Mouse (Mus musculus): ENCODE results near the gene 4930562C15Rik. TPM values are rescaled to one million over a fixed set of nuclear protein-coding genes. Genes with fewer than 3 reads are reported as not detected.

The 4930562C15Rik gene
- polyA plus RNA-seq, 1 experiment from 2014 or later, result 0.26 TPM

GRCm38 (mm10) chr16:4831650-4832419, 3.4 kb upstream of the 4930562C15Rik start:
- Histone ChIP-seq H3K4me1 (replicated peaks) (no peaks in the 10 kb centered on the region), H3K4me2 (no peak overlapping the region)
- no peak for ATAC-seq (replicated peaks; ENCODE audit: insufficient number of reproducible peaks, insufficient read depth, low FRiP score, low read depth)

DNA sequence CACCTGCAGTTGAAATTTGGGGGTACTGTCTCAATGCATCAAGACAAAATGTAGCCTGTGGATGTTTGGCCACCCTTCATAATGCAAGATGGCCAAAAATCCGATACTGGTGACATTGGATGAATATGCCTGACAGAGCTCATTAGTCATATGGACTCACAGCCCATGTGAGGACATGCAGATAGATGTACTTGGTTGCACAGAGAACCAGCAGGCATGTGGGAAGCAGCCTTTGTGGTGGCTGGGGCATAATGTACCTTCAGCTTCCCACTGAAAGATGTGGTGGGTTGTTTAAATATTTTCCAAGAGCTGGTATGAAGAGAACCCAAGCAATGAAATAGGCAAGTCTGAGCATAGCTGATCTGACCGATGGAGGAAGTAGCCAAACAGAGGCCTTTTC, 1.4 kb upstream of the 4930562C15Rik start:
- Histone ChIP-seq H3K27ac (no peak overlapping the region), H3K27me3 (0 out of 2 replicates have a peak, but pooled peaks cover 5% of the 10 kb centered on the region), H3K4me1 (replicated peaks) (no peaks in the 10 kb centered on the region), H3K9ac (no peak overlapping the region), H3K36me3 (no peaks in the 10 kb centered on the region), H3K4me2 (no peak overlapping the region), H3K4me3 (no peak overlapping the region), H3K9me3 (replicated peaks) (no peaks in the 10 kb centered on the region)
- 65% methylated on average over 2 of the region's 2 CpGs for WGBS
- ATAC-seq (replicated peaks; ENCODE audit: insufficient number of reproducible peaks, insufficient read depth, low FRiP score, low read depth), result no peak

More at GRCm38 (mm10) chr16:4831650-4832419, 3.4 kb upstream of the 4930562C15Rik start:
- Histone ChIP-seq H3K36me3 (no peaks in the 10 kb centered on the region), H3K27ac (no peak overlapping the region), H3K9ac (no peak overlapping the region), H3K27me3 (0 out of 2 replicates have a peak, but pooled peaks cover 5% of the 10 kb centered on the region), H3K9me3 (replicated peaks) (no peaks in the 10 kb centered on the region), H3K4me3 (no peak overlapping the region)
- WGBS, result 56% methylated on average over 15 of the region's 15 CpGs

DNA sequence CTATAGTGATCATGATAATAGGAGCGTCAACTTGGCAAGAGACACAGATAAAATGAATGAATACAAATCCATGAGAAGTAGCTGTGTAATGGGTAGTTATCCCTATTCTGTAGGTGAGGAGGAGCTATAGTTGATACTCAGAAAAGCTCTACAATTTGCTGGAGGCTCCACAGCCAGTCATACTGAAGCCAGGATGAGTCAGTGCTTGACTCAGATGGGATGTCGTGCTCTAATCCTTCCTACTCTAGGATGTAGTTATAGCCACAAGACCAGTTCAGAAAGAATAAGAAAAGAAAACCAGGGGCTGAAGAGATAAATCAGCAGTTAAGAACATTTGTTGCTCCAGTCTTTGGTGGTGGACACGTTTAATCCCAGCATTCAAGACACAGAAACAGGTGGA, 2.4 kb downstream of the 4930562C15Rik start:
- no peak for ATAC-seq (replicated peaks; ENCODE audit: insufficient number of reproducible peaks, insufficient read depth, low FRiP score, low read depth)
- no peaks in the 10 kb centered on the region for H3K4me1 ChIP-seq (replicated peaks)
- no peaks in the 10 kb centered on the region for H3K36me3 ChIP-seq
- H3K4me3 ChIP-seq, result no peak overlapping the region
- H3K9me3 ChIP-seq (replicated peaks), result no peaks in the 10 kb centered on the region
- 77% methylated on average over 3 of the region's 3 CpGs for WGBS
- no peak overlapping the region for H3K4me2 ChIP-seq
- 0 out of 2 replicates have a peak, but pooled peaks cover 5% of the 10 kb centered on the region for H3K27me3 ChIP-seq
- H3K9ac ChIP-seq, result no peak overlapping the region
- no peak overlapping the region for H3K27ac ChIP-seq

GRCm38 (mm10) chr16:4839552-4839951, 4.3 kb downstream of the 4930562C15Rik start:
- no peak overlapping the region for H3K27ac ChIP-seq
- H3K9ac ChIP-seq, result no peak overlapping the region
- ATAC-seq (replicated peaks; ENCODE audit: insufficient number of reproducible peaks, insufficient read depth, low FRiP score, low read depth), result no peak
- no peaks in the 10 kb centered on the region for H3K36me3 ChIP-seq
- 0 out of 2 replicates have a peak, but pooled peaks cover 5% of the 10 kb centered on the region for H3K27me3 ChIP-seq
- H3K9me3 ChIP-seq (replicated peaks), result no peaks in the 10 kb centered on the region
- WGBS, result 75% methylated on average over 3 of the region's 3 CpGs
- no peak overlapping the region for H3K4me2 ChIP-seq
- no peak overlapping the region for H3K4me3 ChIP-seq
- H3K4me1 ChIP-seq (replicated peaks), result no peaks in the 10 kb centered on the region

- no peaks in the 10 kb centered on the region for H3K9me3 ChIP-seq (replicated peaks)
- H3K4me2 ChIP-seq, result no peak overlapping the region
- no peak for ATAC-seq (replicated peaks; ENCODE audit: insufficient number of reproducible peaks, insufficient read depth, low FRiP score, low read depth)
- H3K9ac ChIP-seq, result no peak overlapping the region
- H3K27ac ChIP-seq, result no peak overlapping the region
- 79% methylated on average over 8 of the region's 8 CpGs for WGBS
- no peaks in the 10 kb centered on the region for H3K36me3 ChIP-seq
- no peaks in the 10 kb centered on the region for H3K4me1 ChIP-seq (replicated peaks)
- 0 out of 2 replicates have a peak, but pooled peaks cover 5% of the 10 kb centered on the region for H3K27me3 ChIP-seq
- no peak overlapping the region for H3K4me3 ChIP-seq
Observed at GRCm38 (mm10) chr16:4840231-4840630, 5.0 kb downstream of the 4930562C15Rik start.

GRCm38 (mm10) chr16:4847041-4847440, 11.8 kb downstream of the 4930562C15Rik start:
- no peaks in the 10 kb centered on the region for H3K27me3 ChIP-seq
- H3K36me3 ChIP-seq, result no peaks in the 10 kb centered on the region
- H3K9me3 ChIP-seq (replicated peaks), result no peaks in the 10 kb centered on the region
- H3K9ac ChIP-seq, result no peak overlapping the region
- no peak overlapping the region for H3K4me3 ChIP-seq
- H3K4me1 ChIP-seq (replicated peaks), result 0 out of 2 replicates have a peak, but pooled peaks cover 3% of the 10 kb centered on the region
- 77% methylated on average over 3 of the region's 3 CpGs for WGBS
- H3K4me2 ChIP-seq, result no peak overlapping the region
- no peak for ATAC-seq (replicated peaks; ENCODE audit: insufficient number of reproducible peaks, insufficient read depth, low FRiP score, low read depth)
- H3K27ac ChIP-seq, result no peak overlapping the region

DNA sequence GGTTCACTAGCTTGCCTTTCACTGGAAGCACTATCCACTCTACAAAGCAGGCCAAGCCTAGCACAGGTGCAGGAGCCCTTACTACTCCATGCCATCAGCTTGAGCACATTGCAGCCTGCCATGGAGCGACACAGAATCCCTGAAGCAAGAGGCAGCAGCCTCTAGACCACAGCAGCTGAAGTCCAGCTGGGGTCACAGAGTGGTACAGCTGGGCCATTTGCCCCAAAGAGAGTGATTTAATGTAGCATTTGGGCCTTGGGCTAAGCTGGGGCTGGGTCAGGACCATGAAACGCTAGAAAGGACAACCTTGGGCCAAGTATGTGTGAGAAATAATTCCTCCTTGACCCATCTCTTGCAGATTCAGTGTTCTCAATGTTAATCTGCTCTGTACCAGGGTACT, 12.9 kb downstream of the 4930562C15Rik start:
- WGBS, result 77% methylated on average over 2 of the region's 2 CpGs
- H3K9ac ChIP-seq, result no peak overlapping the region
- ATAC-seq (replicated peaks; ENCODE audit: insufficient number of reproducible peaks, insufficient read depth, low FRiP score, low read depth), result no peak
- H3K4me1 ChIP-seq (replicated peaks), result 0 out of 2 replicates have a peak, but pooled peaks cover 3% of the 10 kb centered on the region
- H3K4me3 ChIP-seq, result no peak overlapping the region
- H3K9me3 ChIP-seq (replicated peaks), result no peaks in the 10 kb centered on the region
- no peaks in the 10 kb centered on the region for H3K36me3 ChIP-seq
- H3K27me3 ChIP-seq, result no peaks in the 10 kb centered on the region
- H3K27ac ChIP-seq, result no peak overlapping the region
- no peak overlapping the region for H3K4me2 ChIP-seq

DNA sequence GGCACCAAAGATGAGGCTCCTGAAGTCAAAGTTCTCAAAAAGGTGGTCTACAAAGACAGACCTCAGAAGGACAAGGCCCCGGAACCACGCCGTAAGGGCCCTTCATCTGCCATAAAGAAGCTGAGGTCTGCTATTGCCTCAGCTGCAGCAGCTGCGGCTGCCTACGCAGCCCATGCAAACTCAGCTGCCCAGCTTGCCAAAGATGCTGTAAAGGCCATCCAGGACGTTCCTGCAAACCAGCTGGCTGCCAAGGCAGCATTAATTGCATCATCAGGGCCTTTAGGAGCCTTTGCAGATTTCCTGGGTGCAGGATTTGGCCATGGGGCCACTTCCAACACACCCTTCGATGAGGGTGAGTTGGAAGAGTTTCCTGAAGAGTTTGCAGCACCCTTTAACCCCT, 15.1 kb downstream of the 4930562C15Rik start:
- no peak for ATAC-seq (replicated peaks; ENCODE audit: insufficient number of reproducible peaks, insufficient read depth, low FRiP score, low read depth)
- 73% methylated on average over 7 of the region's 7 CpGs for WGBS
- H3K27ac ChIP-seq, result no peak overlapping the region

DNA sequence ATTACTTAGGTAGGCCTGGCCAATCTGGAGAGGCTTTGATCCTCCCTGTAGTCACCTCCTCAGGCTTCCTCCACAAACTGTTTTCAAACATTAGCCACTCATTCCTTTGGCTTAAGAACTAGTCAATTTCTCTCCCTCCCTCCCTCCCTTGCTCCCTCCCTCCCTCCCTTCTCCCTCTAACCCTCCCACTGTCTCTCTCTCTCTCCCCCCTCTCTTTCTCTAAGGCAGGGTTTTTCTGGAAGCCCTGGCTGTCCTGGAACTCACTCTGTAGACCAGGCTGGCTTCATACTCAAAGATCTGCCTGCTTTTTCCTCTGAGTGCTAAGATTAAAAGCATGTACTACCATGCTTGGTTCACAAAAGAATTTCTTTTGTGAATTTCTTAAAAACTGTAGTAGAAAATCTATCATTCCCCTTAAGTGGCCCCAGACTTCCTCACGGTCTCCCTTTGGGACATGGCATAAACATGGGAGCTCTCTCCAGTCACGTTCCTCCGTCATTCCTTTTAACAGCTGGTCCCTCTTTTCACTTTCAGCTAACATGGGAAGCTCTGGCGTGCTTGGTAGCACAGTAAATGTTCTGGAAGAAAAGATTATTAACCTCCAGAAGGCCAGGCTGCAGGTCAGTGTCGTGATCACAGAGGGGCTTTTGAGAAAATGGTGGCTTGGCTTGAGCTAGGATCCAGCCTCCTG, 15.9 kb downstream of the 4930562C15Rik start:
- no peak overlapping the region for H3K9ac ChIP-seq

More for the DNA sequence above, 15.1 kb downstream of the 4930562C15Rik start:
- H3K36me3 ChIP-seq, result no peaks in the 10 kb centered on the region
- no peak overlapping the region for H3K4me2 ChIP-seq
- H3K9me3 ChIP-seq (replicated peaks), result no peaks in the 10 kb centered on the region
- H3K27me3 ChIP-seq, result no peaks in the 10 kb centered on the region
- H3K4me3 ChIP-seq, result no peak overlapping the region
- 0 out of 2 replicates have a peak, but pooled peaks cover 3% of the 10 kb centered on the region for H3K4me1 ChIP-seq (replicated peaks)
- H3K9ac ChIP-seq, result 0 out of 2 replicates have a peak overlapping the region, but pooled peaks have one; percentile 7

DNA sequence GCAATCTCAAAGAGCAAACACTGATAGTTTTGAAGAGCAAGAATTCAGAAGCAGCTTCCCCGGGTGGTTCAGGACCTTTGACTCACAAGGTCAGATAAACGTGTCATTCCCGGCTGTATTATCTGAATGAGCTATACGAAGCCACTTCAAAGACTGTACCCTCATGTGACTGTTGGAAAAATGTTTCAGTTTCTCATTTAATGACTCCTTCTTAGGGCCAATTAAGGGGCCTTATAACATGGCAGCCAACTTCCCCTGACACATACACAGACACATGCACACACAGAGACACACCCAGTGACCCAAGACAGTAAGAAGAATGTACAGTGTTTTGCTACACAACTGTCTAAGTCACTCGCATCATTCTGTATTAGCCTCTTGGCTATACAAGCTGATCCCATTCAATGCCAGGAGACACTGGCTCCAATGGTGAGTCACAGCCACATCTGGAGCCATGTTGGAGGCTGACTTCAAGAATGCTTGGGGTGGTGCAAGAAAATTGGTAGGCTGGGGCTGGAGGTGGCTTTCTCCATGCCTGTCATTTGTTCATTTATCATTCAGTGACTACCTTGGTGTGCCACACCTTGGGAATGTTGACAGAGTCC, 19.9 kb downstream of the 4930562C15Rik start:
- no peak overlapping the region for H3K27ac ChIP-seq
- H3K4me3 ChIP-seq, result no peak overlapping the region
- 0 out of 2 replicates have a peak, but pooled peaks cover 3% of the 10 kb centered on the region for H3K4me1 ChIP-seq (replicated peaks)
- WGBS, result 29% methylated on average over 5 of the region's 5 CpGs
- no peak for ATAC-seq (replicated peaks; ENCODE audit: insufficient number of reproducible peaks, insufficient read depth, low FRiP score, low read depth)
- no peaks in the 10 kb centered on the region for H3K27me3 ChIP-seq
- no peaks in the 10 kb centered on the region for H3K9me3 ChIP-seq (replicated peaks)
- no peak overlapping the region for H3K4me2 ChIP-seq
- no peak overlapping the region for H3K9ac ChIP-seq
- no peaks in the 10 kb centered on the region for H3K36me3 ChIP-seq

More for the DNA sequence above, 15.9 kb downstream of the 4930562C15Rik start:
- Histone ChIP-seq H3K4me2 (no peak overlapping the region), H3K36me3 (no peaks in the 10 kb centered on the region), H3K4me1 (replicated peaks) (0 out of 2 replicates have a peak, but pooled peaks cover 3% of the 10 kb centered on the region), H3K9me3 (replicated peaks) (no peaks in the 10 kb centered on the region), H3K27ac (0 out of 2 replicates have a peak overlapping the region, but pooled peaks have one; percentile 8), H3K27me3 (no peaks in the 10 kb centered on the region), H3K4me3 (no peak overlapping the region)
- WGBS, result 51% methylated on average over 5 of the region's 5 CpGs
- ATAC-seq (replicated peaks; ENCODE audit: insufficient number of reproducible peaks, insufficient read depth, low FRiP score, low read depth), result no peak

DNA sequence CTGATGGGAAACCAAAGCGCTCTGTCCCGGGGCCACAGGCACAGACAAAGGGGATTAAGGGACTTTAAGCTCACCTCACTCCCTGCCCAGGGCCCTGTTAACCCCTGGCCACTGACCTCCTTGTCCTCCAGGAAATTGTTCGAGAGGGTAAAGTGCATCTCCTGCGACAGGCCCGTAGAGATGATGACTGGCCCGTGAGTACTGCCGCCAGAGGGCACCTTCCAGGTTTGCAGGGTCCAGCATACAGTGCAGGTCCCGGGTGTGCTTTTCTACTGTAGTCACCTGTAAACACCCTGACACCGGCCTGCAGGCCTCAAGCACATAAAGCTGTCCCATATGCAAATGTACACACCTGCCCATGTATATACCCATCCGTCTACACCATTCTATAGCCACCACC, 26.2 kb downstream of the 4930562C15Rik start:
- 56% methylated on average over 10 of the region's 10 CpGs for WGBS
- no peak for ATAC-seq (replicated peaks; ENCODE audit: insufficient number of reproducible peaks, insufficient read depth, low FRiP score, low read depth)
- Histone ChIP-seq H3K9ac (no peak overlapping the region), H3K4me3 (no peak overlapping the region), H3K27ac (no peak overlapping the region), H3K9me3 (replicated peaks) (no peaks in the 10 kb centered on the region), H3K36me3 (no peaks in the 10 kb centered on the region), H3K4me2 (no peak overlapping the region), H3K27me3 (no peaks in the 10 kb centered on the region), H3K4me1 (replicated peaks) (peaks cover 14% of the 10 kb centered on the region)

All from heart, embryonic 15.5 days (tissue).